Mouse (Mus musculus) stomach, embryonic 15.5 days (tissue): ENCODE measurements around the gene Lgals3bp. TPM values are rescaled to one million over a fixed set of nuclear protein-coding genes. Genes with fewer than 3 reads are reported as not detected.

Experiments used
- ATAC-seq: fragments of 200-750 bp; cut with Nextera tagmentation; 2 replicates; pipeline ENCODE4 v1.8.0; 2017; ENCODE audit warnings: low read depth, moderate number of reproducible peaks, moderate TSS enrichment; ENCODE audit not compliant: insufficient read depth, low FRiP score
- H3K27ac ChIP-seq: fragments of 300-500 bp; sonication (generic); 2 replicates; pipeline ENCODE4 v1.5.1; 2015; ENCODE audit warnings: mild to moderate bottlenecking, inconsistent platforms
- H3K27me3 ChIP-seq: fragments of 300-500 bp; sonication (generic); replicated peaks from 2 replicates; pipeline ENCODE4 v1.6.1; 2015; ENCODE audit warnings: inconsistent platforms
- H3K36me3 ChIP-seq: fragments of 300-500 bp; sonication (generic); 2 replicates; pipeline ENCODE4 v1.6.1; 2015; ENCODE audit warnings: inconsistent platforms
- H3K4me1 ChIP-seq: fragments of 300-500 bp; sonication (generic); 2 replicates; pipeline ENCODE4 v1.6.1; 2015; ENCODE audit warnings: inconsistent platforms
- H3K4me2 ChIP-seq: fragments of 300-500 bp; sonication (generic); 2 replicates; pipeline ENCODE4 v1.6.1; 2015; ENCODE audit warnings: mild to moderate bottlenecking, inconsistent platforms
- H3K4me3 ChIP-seq: fragments of 300-500 bp; sonication (generic); replicated peaks from 2 replicates; pipeline ENCODE4 v1.5.1; 2015; ENCODE audit warnings: inconsistent platforms
- H3K9ac ChIP-seq: fragments of 300-500 bp; sonication (generic); 2 replicates; pipeline ENCODE4 v1.6.1; 2015; ENCODE audit warnings: inconsistent platforms
- H3K9me3 ChIP-seq: fragments of 300-500 bp; sonication (generic); 2 replicates; pipeline ENCODE4 v1.6.1; 2016; ENCODE audit warnings: inconsistent platforms
- WGBS: fragments of 180-500 bp; shearing (Covaris S2); methylation state at CpG from one replicate; pipeline ENCODE4 v1.1.7; 2015; 5-methylcytosine and 5-hydroxymethylcytosine counted together
- polyA plus RNA-seq: library from polyadenylated mRNA; unstranded; fragments of >200 nt; fragmentation: Nextera tagmentation; extraction: Ambion mirVana; gene quantifications from 2 replicates; pipeline ENCODE4 v1.2.1, GENCODE M21; 2015

Gene Lgals3bp
- 67.4 and 81.5 TPM in 2 replicates for polyA plus RNA-seq

GRCm38 (mm10) chr11:118401760-118402280 lies at the start of gene Lgals3bp:
Lgals3bp (minus strand) TSS chr11:118402092.
- peak within 1 kb of the TSS; percentile 28 for H3K4me3 ChIP-seq
- peak within 1 kb of the TSS; percentile 44 for H3K4me2 ChIP-seq
- 22% methylated on average over 7 of the region's 7 CpGs for WGBS
- H3K27me3 ChIP-seq: no peaks in the 10 kb centered on the region
- H3K4me1 ChIP-seq: peaks cover 40% of the 10 kb centered on the region
- no peak within 1 kb of the TSS for H3K9ac ChIP-seq
- peak within 1 kb of the TSS; percentile 89 for H3K27ac ChIP-seq
- H3K36me3 ChIP-seq: peaks cover 15% of the 10 kb centered on the region
- peak; percentile 76 for ATAC-seq
- no peaks in the 10 kb centered on the region for H3K9me3 ChIP-seq

GRCm38 (mm10) chr11:118451211-118451610 lies 49.3 kb upstream of the Lgals3bp start:
- Histone ChIP-seq H3K4me3 (no peak overlapping the region), H3K4me1 (0 out of 2 replicates have a peak, but pooled peaks cover under 1% of the 10 kb centered on the region), H3K27ac (no peak overlapping the region), H3K36me3 (no peaks in the 10 kb centered on the region), H3K27me3 (no peaks in the 10 kb centered on the region), H3K9ac (no peak overlapping the region), H3K9me3 (no peaks in the 10 kb centered on the region), H3K4me2 (no peak overlapping the region)
- ATAC-seq: no peak
- WGBS: 84% methylated on average over 6 of the region's 6 CpGs

GRCm38 (mm10) chr11:118448385-118448784 lies 46.5 kb upstream of the Lgals3bp start:
- Histone ChIP-seq H3K36me3 (no peaks in the 10 kb centered on the region), H3K4me3 (no peak overlapping the region), H3K9ac (no peak overlapping the region), H3K4me2 (no peak overlapping the region), H3K4me1 (0 out of 2 replicates have a peak, but pooled peaks cover 4% of the 10 kb centered on the region), H3K27ac (no peak overlapping the region), H3K27me3 (no peaks in the 10 kb centered on the region), H3K9me3 (no peaks in the 10 kb centered on the region)
- WGBS: 74% methylated on average over 8 of the region's 8 CpGs
- no peak for ATAC-seq

GRCm38 (mm10) chr11:118447346-118447745 lies 45.5 kb upstream of the Lgals3bp start:
- H3K4me1 ChIP-seq: 0 out of 2 replicates have a peak, but pooled peaks cover 4% of the 10 kb centered on the region
- no peaks in the 10 kb centered on the region for H3K27me3 ChIP-seq
- H3K9ac ChIP-seq: no peak overlapping the region
- no peak overlapping the region for H3K27ac ChIP-seq
- no peak overlapping the region for H3K4me2 ChIP-seq
- no peaks in the 10 kb centered on the region for H3K36me3 ChIP-seq
- H3K9me3 ChIP-seq: no peaks in the 10 kb centered on the region
- H3K4me3 ChIP-seq: no peak overlapping the region
- no peak for ATAC-seq
- 45% methylated on average over 4 of the region's 4 CpGs for WGBS

- no peak overlapping the region for H3K4me2 ChIP-seq
- no peak overlapping the region for H3K27ac ChIP-seq
- 0 out of 2 replicates have a peak, but pooled peaks cover 4% of the 10 kb centered on the region for H3K4me1 ChIP-seq
- no peak overlapping the region for H3K9ac ChIP-seq
- no peak overlapping the region for H3K4me3 ChIP-seq
- no peaks in the 10 kb centered on the region for H3K27me3 ChIP-seq
- no peaks in the 10 kb centered on the region for H3K9me3 ChIP-seq
- WGBS: 18% methylated on average over 3 of the region's 3 CpGs
- H3K36me3 ChIP-seq: no peaks in the 10 kb centered on the region
- peak; percentile 70 for ATAC-seq
Measured at GRCm38 (mm10) chr11:118445843-118446242, 44.0 kb upstream of the Lgals3bp start.

- Histone ChIP-seq H3K36me3 (no peaks in the 10 kb centered on the region), H3K9me3 (no peaks in the 10 kb centered on the region), H3K27me3 (no peaks in the 10 kb centered on the region), H3K9ac (no peak overlapping the region), H3K4me3 (no peak overlapping the region), H3K4me2 (no peak overlapping the region), H3K27ac (no peak overlapping the region), H3K4me1 (0 out of 2 replicates have a peak, but pooled peaks cover 4% of the 10 kb centered on the region)
- WGBS: 30% methylated on average over 11 of the region's 11 CpGs
- 0 out of 2 replicates have a peak, but pooled peaks have one; percentile 16 for ATAC-seq
Measured at GRCm38 (mm10) chr11:118443201-118443970, 41.5 kb upstream of the Lgals3bp start.

GRCm38 (mm10) chr11:118442691-118443090 lies 40.8 kb upstream of the Lgals3bp start:
- Histone ChIP-seq H3K9me3 (no peaks in the 10 kb centered on the region), H3K27me3 (no peaks in the 10 kb centered on the region), H3K9ac (no peak overlapping the region), H3K4me1 (0 out of 2 replicates have a peak, but pooled peaks cover 4% of the 10 kb centered on the region), H3K4me3 (no peak overlapping the region), H3K4me2 (no peak overlapping the region), H3K27ac (no peak overlapping the region), H3K36me3 (no peaks in the 10 kb centered on the region)
- WGBS: 66% methylated on average over 13 of the region's 13 CpGs
- ATAC-seq: 0 out of 2 replicates have a peak, but pooled peaks have one; percentile 17

GRCm38 (mm10) chr11:118438665-118439414 lies 36.9 kb upstream of the Lgals3bp start:
- ATAC-seq: no peak
- Histone ChIP-seq H3K27ac (peak overlapping the region; percentile 36; the same call in 1 of the 2 replicates), H3K4me3 (no peak overlapping the region), H3K9me3 (no peaks in the 10 kb centered on the region), H3K36me3 (no peaks in the 10 kb centered on the region), H3K27me3 (no peaks in the 10 kb centered on the region), H3K9ac (no peak overlapping the region), H3K4me2 (no peak overlapping the region), H3K4me1 (peaks cover 7% of the 10 kb centered on the region)
- WGBS: 28% methylated on average over 11 of the region's 11 CpGs

- Histone ChIP-seq H3K27ac (no peak overlapping the region), H3K9me3 (no peaks in the 10 kb centered on the region), H3K4me2 (no peak overlapping the region)
Measured at GRCm38 (mm10) chr11:118436471-118436935, 34.6 kb upstream of the Lgals3bp start.

GRCm38 (mm10) chr11:118434093-118434492 lies 32.2 kb upstream of the Lgals3bp start:
- Histone ChIP-seq H3K9me3 (no peaks in the 10 kb centered on the region), H3K9ac (no peak overlapping the region), H3K27me3 (no peaks in the 10 kb centered on the region), H3K4me2 (peak overlapping the region; percentile 50), H3K36me3 (no peaks in the 10 kb centered on the region), H3K4me1 (peaks cover 39% of the 10 kb centered on the region), H3K27ac (peak overlapping the region; percentile 27), H3K4me3 (peak overlapping the region; percentile 27)
- WGBS: 32% methylated on average over 13 of the region's 13 CpGs
- ATAC-seq: no peak

More at GRCm38 (mm10) chr11:118436471-118436935, 34.6 kb upstream of the Lgals3bp start:
- WGBS: 49% methylated on average over 6 of the region's 6 CpGs
- Histone ChIP-seq H3K4me1 (peaks cover 17% of the 10 kb centered on the region), H3K9ac (no peak overlapping the region), H3K27me3 (no peaks in the 10 kb centered on the region), H3K4me3 (no peak overlapping the region), H3K36me3 (no peaks in the 10 kb centered on the region)
- ATAC-seq: no peak

- H3K4me1 ChIP-seq: peaks cover 45% of the 10 kb centered on the region
- H3K36me3 ChIP-seq: no peaks in the 10 kb centered on the region
- H3K4me3 ChIP-seq: peak overlapping the region; percentile 27
- H3K9me3 ChIP-seq: no peaks in the 10 kb centered on the region
- no peak overlapping the region for H3K9ac ChIP-seq
- H3K27ac ChIP-seq: peak overlapping the region; percentile 27
- no peaks in the 10 kb centered on the region for H3K27me3 ChIP-seq
- 45% methylated on average over 10 of the region's 10 CpGs for WGBS
- ATAC-seq: no peak
- peak overlapping the region; percentile 50 for H3K4me2 ChIP-seq
Measured at GRCm38 (mm10) chr11:118433398-118433868, 31.5 kb upstream of the Lgals3bp start.
